ENCODE assay signal across 8 mouse cellular contexts in genomic region chr19:44106831-44107660, GRCm38 (mm10). TPM values are rescaled to one million over a fixed set of nuclear protein-coding genes. Genes with fewer than 3 reads are reported as not detected.
A peak's percentile ranks its signal among the peaks of the same experiment; 100 is the strongest.
DNase-seq lines count a peak whose midpoint lies in the region; ATAC-seq and TF ChIP-seq lines count a peak whose summit lies in the region.

Gene Chuk (minus strand): TSS chr19:44107480.

- peak within 1 kb of the TSS; percentile 86 for H3K4me2 ChIP-seq in forebrain, embryonic 12.5 days
- H3K4me2 ChIP-seq in heart, postnatal 0 days (ENCODE audit: low read depth, low read length), result peak within 1 kb of the TSS; percentile 86
- peak within 1 kb of the TSS; percentile 91 for H3K4me2 ChIP-seq in liver, embryonic 16.5 days (ENCODE audit: low read depth, low read length)
- H3K4me2 ChIP-seq in neural tube, embryonic 13.5 days, result peak within 1 kb of the TSS; percentile 82

- ATAC-seq in forebrain, embryonic 12.5 days (ENCODE audit: low FRiP score), result peak; percentile 99
- peak; percentile 99 for ATAC-seq in heart, postnatal 0 days (ENCODE audit: insufficient read depth, low read depth)
- peak; percentile 98 for ATAC-seq in liver, embryonic 16.5 days (ENCODE audit: low read depth)
- peak; percentile 98 for ATAC-seq in neural tube, embryonic 13.5 days (ENCODE audit: low read depth)

- H3K9ac ChIP-seq in forebrain, embryonic 12.5 days, result peak within 1 kb of the TSS; percentile 97
- peak within 1 kb of the TSS; percentile 97 for H3K9ac ChIP-seq in heart, postnatal 0 days (replicated peaks; ENCODE audit: low read depth, low read length)
- peak within 1 kb of the TSS; percentile 97 for H3K9ac ChIP-seq in liver, embryonic 16.5 days (ENCODE audit: low read depth, low read length)
- H3K9ac ChIP-seq in neural tube, embryonic 13.5 days, result peak within 1 kb of the TSS; percentile 98

- no peaks in the 10 kb centered on the region for H3K27me3 ChIP-seq in E14TG2a.4 (ENCODE audit: insufficient read depth, low read length)
- no peaks in the 10 kb centered on the region for H3K27me3 ChIP-seq in forebrain, embryonic 12.5 days
- H3K27me3 ChIP-seq in heart, postnatal 0 days (ENCODE audit: control insufficient read depth, insufficient read depth, low read length), result no peaks in the 10 kb centered on the region
- H3K27me3 ChIP-seq in liver, embryonic 16.5 days (ENCODE audit: control insufficient read depth, insufficient read depth, low read depth, low read length), result no peaks in the 10 kb centered on the region
- H3K27me3 ChIP-seq in neural tube, embryonic 13.5 days, result no peaks in the 10 kb centered on the region
- no peaks in the 10 kb centered on the region for H3K27me3 ChIP-seq in testis, adult 2 months (ENCODE audit: control insufficient read depth, insufficient read depth, low read length)

- H3K4me3 ChIP-seq in E14TG2a.4 (replicated peaks; ENCODE audit: low read length), result peak within 1 kb of the TSS; percentile 96
- peak within 1 kb of the TSS; percentile 71 for H3K4me3 ChIP-seq in forebrain, embryonic 12.5 days (replicated peaks)
- peak within 1 kb of the TSS; percentile 96 for H3K4me3 ChIP-seq in heart, postnatal 0 days (ENCODE audit: low read depth, low read length)
- peak within 1 kb of the TSS; percentile 90 for H3K4me3 ChIP-seq in liver, embryonic 16.5 days (ENCODE audit: low read depth, low read length)
- H3K4me3 ChIP-seq in neural tube, embryonic 13.5 days, result peak within 1 kb of the TSS; percentile 85
- peak within 1 kb of the TSS; percentile 94 for H3K4me3 ChIP-seq in testis, adult 2 months (ENCODE audit: control insufficient read depth, low read depth, low read length)

- peaks cover 43% of the 10 kb centered on the region for H3K36me3 ChIP-seq in E14TG2a.4 (ENCODE audit: insufficient read depth, low read length)
- peaks cover 28% of the 10 kb centered on the region for H3K36me3 ChIP-seq in forebrain, embryonic 12.5 days (replicated peaks)
- peaks cover 24% of the 10 kb centered on the region for H3K36me3 ChIP-seq in heart, postnatal 0 days (replicated peaks; ENCODE audit: control insufficient read depth, insufficient read depth, low read length)
- H3K36me3 ChIP-seq in liver, embryonic 16.5 days (ENCODE audit: control insufficient read depth, insufficient read depth), result peaks cover 7% of the 10 kb centered on the region
- H3K36me3 ChIP-seq in neural tube, embryonic 13.5 days, result peaks cover 31% of the 10 kb centered on the region
- 0 out of 2 replicates have a peak, but pooled peaks cover 1% of the 10 kb centered on the region for H3K36me3 ChIP-seq in testis, adult 2 months (ENCODE audit: control insufficient read depth, insufficient read depth, low read length)

- peak; percentile 68 for TF ChIP-seq POLR2A in testis, adult 2 months (IDR thresholded peaks at IDR 0.05; ENCODE audit: control insufficient read depth, low read depth, low read length)

- H3K4me1 ChIP-seq in E14TG2a.4 (replicated peaks; ENCODE audit: low read depth, low read length), result peaks cover 26% of the 10 kb centered on the region
- peaks cover 23% of the 10 kb centered on the region for H3K4me1 ChIP-seq in forebrain, embryonic 12.5 days
- H3K4me1 ChIP-seq in heart, postnatal 0 days (ENCODE audit: control insufficient read depth, insufficient read depth), result 0 out of 2 replicates have a peak, but pooled peaks cover 6% of the 10 kb centered on the region
- peaks cover 22% of the 10 kb centered on the region for H3K4me1 ChIP-seq in liver, embryonic 16.5 days (ENCODE audit: control insufficient read depth, low read depth, low read length)
- peaks cover 31% of the 10 kb centered on the region for H3K4me1 ChIP-seq in neural tube, embryonic 13.5 days (replicated peaks)
- H3K4me1 ChIP-seq in testis, adult 2 months (ENCODE audit: control insufficient read depth, insufficient read depth, low read length), result peaks cover 5% of the 10 kb centered on the region

- peak within 1 kb of the TSS; percentile 54; the same call in 1 of the 2 replicates for H3K27ac ChIP-seq in forebrain, embryonic 12.5 days
- peak within 1 kb of the TSS; percentile 65 for H3K27ac ChIP-seq in heart, postnatal 0 days (ENCODE audit: low read depth)
- peak within 1 kb of the TSS; percentile 26 for H3K27ac ChIP-seq in liver, embryonic 16.5 days (ENCODE audit: low read length)
- H3K27ac ChIP-seq in neural tube, embryonic 13.5 days (replicated peaks), result peak within 1 kb of the TSS; percentile 79
- H3K27ac ChIP-seq in testis, adult 2 months (ENCODE audit: control insufficient read depth, insufficient read depth, low read depth, low read length), result peak within 1 kb of the TSS; percentile 89

- TF ChIP-seq EP300 in heart, postnatal 0 days (IDR thresholded peaks at IDR 0.05; ENCODE audit: low read depth), result peak; percentile 76

- no peaks in the 10 kb centered on the region for H3K9me3 ChIP-seq in E14TG2a.4 (ENCODE audit: low read length)
- H3K9me3 ChIP-seq in forebrain, embryonic 12.5 days, result no peaks in the 10 kb centered on the region
- H3K9me3 ChIP-seq in heart, postnatal 0 days (replicated peaks; ENCODE audit: control insufficient read depth, low read length), result no peaks in the 10 kb centered on the region
- H3K9me3 ChIP-seq in liver, embryonic 16.5 days (replicated peaks; ENCODE audit: control insufficient read depth, low read length), result no peaks in the 10 kb centered on the region
- no peaks in the 10 kb centered on the region for H3K9me3 ChIP-seq in neural tube, embryonic 13.5 days

- peak; percentile 93 for DNase-seq in c-Kit-positive CD71-positive TER-119-positive erythroid progenitor cells, embryonic 14.5 days (ENCODE audit: low spot score)
- DNase-seq in heart, postnatal 0 days (ENCODE audit: low spot score), result peak; percentile 95
- peak; percentile 99 for DNase-seq in kidney, postnatal 4 days

- WGBS in forebrain, embryonic 12.5 days, result under 1% methylated on average over 66 of the region's 67 CpGs
- WGBS in heart, postnatal 0 days, result under 1% methylated on average over 67 of the region's 67 CpGs
- whole genome bisulfite sequencing in liver, embryonic 16.5 days (ENCODE audit: insufficient replicate concordance), result under 1% methylated on average over 67 of the region's 67 CpGs
- 1% methylated on average over 67 of the region's 67 CpGs for WGBS in neural tube, embryonic 13.5 days

- no peak for TF ChIP-seq CTCF in E14TG2a.4 (conservative IDR thresholded peaks at IDR 0.05; ENCODE audit: low read length)
- no peak for TF ChIP-seq CTCF in heart, postnatal 0 days (IDR thresholded peaks at IDR 0.05; ENCODE audit: low read depth)
- TF ChIP-seq CTCF in testis, adult 2 months (IDR thresholded peaks at IDR 0.05; ENCODE audit: control insufficient read depth, insufficient read depth, insufficient replicate concordance, low read depth, low read length), result no peak

RNA-seq across cellular contexts. Expression of gene Chuk, which starts in this region (rescaled TPM):
- polyA plus RNA-seq in forebrain, embryonic 12.5 days (2016; fragmentation: Nextera tagmentation; extraction: Ambion mirVana), result 65.1 and 70.9 TPM in 2 replicates
- 14.7 and 47.1 TPM in 2 replicates for total RNA-seq in heart, postnatal 0 days (2014; rRNA removed; ENCODE audit: low replicate concordance)
- polyA plus RNA-seq in heart, postnatal 0 days (2015; fragmentation: Nextera tagmentation; extraction: Ambion mirVana), result 19.3 TPM in 2 replicates
- polyA plus RNA-seq in liver, embryonic 16.5 days (2015; fragmentation: Nextera tagmentation; extraction: Ambion mirVana), result 19.2 and 19.5 TPM in 2 replicates
- polyA plus RNA-seq in neural tube, embryonic 13.5 days (2015; fragmentation: Nextera tagmentation; extraction: Ambion mirVana), result 58.5 and 61.2 TPM in 2 replicates
- 11.8 and 18.3 TPM in 2 replicates for polyA plus RNA-seq in testis, adult 2 months (2012; rRNA removed)

Comparison
In these comparisons a context has a peak if more than half of its experiments do, and no peak if none do; other contexts are left out.
1. Peak in every context shown above with its lines: DNase-seq, ATAC-seq, H3K4me3 ChIP-seq and H3K27ac ChIP-seq.
2. H3K27ac ChIP-seq: peak in every context shown above with its lines; median percentile 89 in testis, adult 2 months; 79 in neural tube, embryonic 13.5 days; 65 in heart, postnatal 0 days; 54 in forebrain, embryonic 12.5 days; 26 in liver, embryonic 16.5 days.